Mouse (Mus musculus) neural tube, embryonic 12.5 days (tissue): ENCODE data around the gene Chn2. TPM values are rescaled to one million over a fixed set of nuclear protein-coding genes. Genes with fewer than 3 reads are reported as not detected.

Source experiments
- ATAC-seq: fragments of 200-750 bp; cut with Nextera tagmentation; 2 replicates; pipeline ENCODE4 v1.8.0; 2017; ENCODE audit warnings: low read depth, mild to moderate bottlenecking, moderate TSS enrichment, moderate library complexity; ENCODE audit not compliant: low FRiP score
- H3K27ac ChIP-seq: fragments of 300-500 bp; sonication (generic); 2 replicates; pipeline ENCODE4 v1.5.1; 2016
- H3K27me3 ChIP-seq: fragments of 300-500 bp; sonication (generic); replicated peaks from 2 replicates; pipeline ENCODE4 v1.6.1; 2016; ENCODE audit warnings: mild to moderate bottlenecking
- H3K36me3 ChIP-seq: fragments of 300-500 bp; sonication (generic); 2 replicates; pipeline ENCODE4 v1.6.1; 2016; ENCODE audit warnings: mild to moderate bottlenecking
- H3K4me1 ChIP-seq: fragments of 300-500 bp; sonication (generic); 2 replicates; pipeline ENCODE4 v1.6.1; 2016
- H3K4me2 ChIP-seq: fragments of 300-500 bp; sonication (generic); replicated peaks from 2 replicates; pipeline ENCODE4 v1.6.1; 2016; ENCODE audit warnings: mild to moderate bottlenecking
- H3K4me3 ChIP-seq: fragments of 300-500 bp; sonication (generic); 2 replicates; pipeline ENCODE4 v1.5.1; 2016
- H3K9ac ChIP-seq: fragments of 300-500 bp; sonication (generic); 2 replicates; pipeline ENCODE4 v1.6.1; 2016; ENCODE audit warnings: mild to moderate bottlenecking
- H3K9me3 ChIP-seq: fragments of 300-500 bp; sonication (generic); 2 replicates; pipeline ENCODE4 v1.6.1; 2016; ENCODE audit warnings: mild to moderate bottlenecking
- WGBS: fragments of 180-500 bp; shearing (Covaris S2); methylation state at CpG from one replicate; pipeline ENCODE4 v1.1.7; 2016; 5-methylcytosine and 5-hydroxymethylcytosine counted together
- polyA plus RNA-seq: library from polyadenylated mRNA; unstranded; fragments of >200 nt; fragmentation: Nextera tagmentation; extraction: Ambion mirVana; gene quantifications from 2 replicates; pipeline ENCODE4 v1.2.1, GENCODE M21; 2016

Gene Chn2
- polyA plus RNA-seq, 1 experiment from 2014 or later = 24.3 TPM

DNA sequence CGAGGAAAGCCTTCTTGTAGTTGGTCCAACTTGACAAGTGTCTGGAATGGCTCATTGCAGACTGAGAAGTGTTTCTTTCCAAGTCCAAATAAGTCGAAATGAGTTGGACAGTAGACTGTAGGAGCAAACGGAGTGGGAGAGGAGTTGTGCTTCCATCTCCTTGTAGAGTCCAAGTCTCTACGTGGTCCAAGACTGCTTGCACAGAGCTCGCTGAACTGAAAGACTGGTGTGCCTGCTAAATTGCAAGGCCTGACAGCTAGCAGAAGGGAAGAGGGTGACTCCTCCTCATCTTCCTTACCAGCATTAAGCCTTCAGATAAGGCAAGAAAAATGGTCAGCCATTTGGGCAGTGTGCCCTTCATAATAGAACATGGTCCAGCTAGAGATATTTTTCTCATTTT lies 111.5 kb downstream of the Chn2 start:
- no peak overlapping the region for H3K27ac ChIP-seq
- ATAC-seq = no peak
- peaks cover 9% of the 10 kb centered on the region; the same call in 1 of the 2 replicates for H3K4me1 ChIP-seq
- no peak overlapping the region for H3K4me3 ChIP-seq
- WGBS = 75% methylated on average over 5 of the region's 5 CpGs
- no peaks in the 10 kb centered on the region for H3K36me3 ChIP-seq
- H3K9me3 ChIP-seq = no peaks in the 10 kb centered on the region
- no peak overlapping the region for H3K4me2 ChIP-seq
- H3K27me3 ChIP-seq = no peaks in the 10 kb centered on the region
- H3K9ac ChIP-seq = no peak overlapping the region

DNA sequence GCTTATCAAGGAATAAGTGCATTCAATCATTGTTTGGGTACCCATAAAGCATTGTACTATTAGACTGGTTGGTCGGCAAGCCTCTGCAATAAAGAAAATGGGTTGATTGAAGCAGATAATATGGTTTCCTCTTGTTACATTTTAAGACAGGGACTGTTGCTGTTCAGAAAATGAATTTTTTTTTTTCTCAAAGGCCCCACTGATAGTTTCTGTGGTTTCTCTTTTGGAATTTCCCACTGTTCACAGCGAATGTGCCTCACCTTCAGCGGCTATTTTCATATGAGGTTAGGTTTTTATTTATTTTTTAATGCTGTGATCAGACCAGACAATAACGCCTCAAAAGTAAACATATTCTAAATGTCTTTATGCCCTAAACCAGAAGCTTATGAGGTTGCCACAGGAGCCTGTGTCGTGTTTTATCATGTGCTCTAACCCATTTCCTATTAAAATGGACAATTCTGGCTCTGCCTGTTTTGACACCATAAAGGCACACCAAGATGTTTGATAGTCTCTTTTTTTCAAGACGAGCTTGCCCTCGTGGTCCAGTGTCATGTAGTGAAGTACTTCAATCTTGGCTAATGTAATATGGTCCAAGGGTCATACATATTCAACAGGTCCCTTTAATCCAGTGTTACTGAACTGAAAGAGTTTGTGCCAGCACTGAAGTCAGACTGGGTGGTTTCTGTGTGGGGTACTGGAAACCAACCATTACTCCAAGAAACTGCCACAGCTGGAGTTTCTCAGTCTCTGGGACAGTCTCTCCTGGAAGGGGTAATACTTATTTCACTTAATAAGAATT lies 112.3 kb downstream of the Chn2 start:
- Histone ChIP-seq H3K4me3 (no peak overlapping the region), H3K9ac (no peak overlapping the region), H3K9me3 (no peaks in the 10 kb centered on the region), H3K36me3 (no peaks in the 10 kb centered on the region), H3K27ac (no peak overlapping the region), H3K4me1 (peaks cover 9% of the 10 kb centered on the region; the same call in 1 of the 2 replicates), H3K4me2 (no peak overlapping the region), H3K27me3 (no peaks in the 10 kb centered on the region)
- WGBS = 68% methylated on average over 7 of the region's 7 CpGs
- ATAC-seq = no peak

GRCm38 (mm10) chr6:54157097-54157496 lies 117.7 kb downstream of the Chn2 start:
- Histone ChIP-seq H3K4me2 (no peak overlapping the region), H3K4me3 (no peak overlapping the region), H3K36me3 (no peaks in the 10 kb centered on the region), H3K27ac (no peak overlapping the region), H3K4me1 (peaks cover 4% of the 10 kb centered on the region; the same call in 1 of the 2 replicates), H3K9ac (no peak overlapping the region), H3K27me3 (no peaks in the 10 kb centered on the region), H3K9me3 (no peaks in the 10 kb centered on the region)
- no peak for ATAC-seq
- 94% methylated on average over 2 of the region's 2 CpGs for WGBS

DNA sequence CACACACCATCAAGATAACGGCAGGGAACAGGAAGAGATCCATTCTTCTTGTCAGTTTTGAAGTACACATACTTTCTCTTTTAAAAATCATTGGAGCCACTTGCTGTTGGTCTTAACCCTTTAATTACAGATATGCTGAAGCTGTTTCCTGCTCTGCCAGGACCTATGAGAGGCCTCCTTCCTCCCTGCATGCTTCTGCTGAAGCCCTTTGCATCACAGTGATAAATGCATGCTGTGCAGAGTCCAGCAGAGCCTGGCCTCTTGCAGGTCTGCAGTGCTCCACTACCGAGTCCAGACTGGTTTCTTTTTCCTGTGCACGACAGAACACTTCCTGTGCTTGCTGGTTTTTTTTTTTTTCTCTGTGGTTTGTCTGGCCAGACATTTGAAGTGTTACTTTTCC lies 119.0 kb downstream of the Chn2 start:
- 55% methylated on average over 3 of the region's 3 CpGs for whole genome bisulfite sequencing
- no peak overlapping the region for H3K4me2 ChIP-seq
- H3K27ac ChIP-seq = no peak overlapping the region
- no peaks in the 10 kb centered on the region for H3K36me3 ChIP-seq
- ATAC-seq = no peak
- H3K9ac ChIP-seq = no peak overlapping the region
- no peaks in the 10 kb centered on the region for H3K27me3 ChIP-seq
- peaks cover 4% of the 10 kb centered on the region; the same call in 1 of the 2 replicates for H3K4me1 ChIP-seq
- no peak overlapping the region for H3K4me3 ChIP-seq
- H3K9me3 ChIP-seq = no peaks in the 10 kb centered on the region

GRCm38 (mm10) chr6:54160677-54161076 lies 121.3 kb downstream of the Chn2 start:
- H3K27ac ChIP-seq = no peak overlapping the region
- H3K36me3 ChIP-seq = no peaks in the 10 kb centered on the region
- 92% methylated on average over 3 of the region's 3 CpGs for WGBS
- no peaks in the 10 kb centered on the region for H3K27me3 ChIP-seq
- no peak for ATAC-seq
- H3K9me3 ChIP-seq = no peaks in the 10 kb centered on the region
- no peak overlapping the region for H3K4me2 ChIP-seq
- H3K4me3 ChIP-seq = no peak overlapping the region
- H3K4me1 ChIP-seq = no peaks in the 10 kb centered on the region
- H3K9ac ChIP-seq = no peak overlapping the region

- H3K27me3 ChIP-seq = no peaks in the 10 kb centered on the region
- no peaks in the 10 kb centered on the region for H3K4me1 ChIP-seq
- no peak for ATAC-seq
- no peaks in the 10 kb centered on the region for H3K36me3 ChIP-seq
- H3K9me3 ChIP-seq = no peaks in the 10 kb centered on the region
- H3K4me3 ChIP-seq = no peak overlapping the region
- 60% methylated on average over 3 of the region's 3 CpGs for WGBS
- no peak overlapping the region for H3K9ac ChIP-seq
- no peak overlapping the region for H3K4me2 ChIP-seq
- H3K27ac ChIP-seq = no peak overlapping the region
Measured at GRCm38 (mm10) chr6:54161246-54161645, 121.9 kb downstream of the Chn2 start.

DNA sequence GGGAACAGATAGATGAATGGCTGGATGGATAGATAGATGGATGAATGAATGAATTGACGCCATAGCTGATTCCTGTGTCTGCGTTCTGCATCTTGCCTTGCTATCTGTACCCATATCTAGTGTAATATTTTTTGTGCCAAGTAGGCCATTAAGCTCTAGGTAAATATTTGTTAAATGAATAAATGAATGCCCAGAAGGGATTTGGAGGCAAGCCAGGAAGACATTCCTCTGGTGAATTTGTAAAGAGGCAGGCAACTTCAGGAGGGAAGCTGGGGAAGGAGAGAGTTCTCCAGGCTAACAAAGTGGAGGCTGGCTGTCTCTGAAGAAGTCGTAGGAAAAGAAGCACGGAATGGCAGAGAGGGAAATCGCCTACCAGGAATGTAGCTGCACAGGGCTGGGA lies 123.0 kb downstream of the Chn2 start:
- H3K9ac ChIP-seq = no peak overlapping the region
- no peaks in the 10 kb centered on the region for H3K9me3 ChIP-seq
- no peak overlapping the region for H3K4me3 ChIP-seq
- WGBS = 86% methylated on average over 5 of the region's 5 CpGs
- no peaks in the 10 kb centered on the region for H3K27me3 ChIP-seq
- H3K36me3 ChIP-seq = no peaks in the 10 kb centered on the region
- no peak overlapping the region for H3K4me2 ChIP-seq
- no peak overlapping the region for H3K27ac ChIP-seq
- no peaks in the 10 kb centered on the region for H3K4me1 ChIP-seq
- no peak for ATAC-seq

GRCm38 (mm10) chr6:54162786-54163185 lies 123.4 kb downstream of the Chn2 start:
- Histone ChIP-seq H3K4me1 (no peaks in the 10 kb centered on the region), H3K9ac (no peak overlapping the region), H3K4me2 (no peak overlapping the region), H3K27ac (no peak overlapping the region), H3K27me3 (no peaks in the 10 kb centered on the region), H3K9me3 (no peaks in the 10 kb centered on the region), H3K36me3 (no peaks in the 10 kb centered on the region), H3K4me3 (no peak overlapping the region)
- ATAC-seq = no peak
- 80% methylated on average over 9 of the region's 9 CpGs for WGBS

DNA sequence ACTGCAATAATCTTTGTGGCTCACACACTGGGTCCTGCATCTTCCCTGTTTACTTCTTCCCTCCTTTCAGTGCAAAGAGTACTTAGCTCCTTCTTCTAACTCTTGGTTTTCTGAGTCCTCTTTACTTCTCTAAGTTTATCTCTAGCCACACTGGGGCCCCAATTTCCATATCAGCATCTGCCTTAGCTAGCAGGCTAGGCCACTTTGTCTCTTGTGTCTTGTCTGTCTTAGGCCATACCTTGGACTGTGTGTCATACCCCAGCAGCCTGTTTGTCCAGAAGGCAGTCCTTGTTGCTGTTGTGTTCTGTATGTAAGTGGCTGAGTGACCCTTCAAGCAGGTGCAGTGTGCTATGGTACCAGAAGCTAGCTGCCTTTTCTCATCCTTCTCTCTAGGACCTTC lies 124.3 kb downstream of the Chn2 start:
- H3K4me3 ChIP-seq = no peak overlapping the region
- no peak for ATAC-seq
- H3K27me3 ChIP-seq = no peaks in the 10 kb centered on the region
- H3K36me3 ChIP-seq = no peaks in the 10 kb centered on the region
- no peak overlapping the region for H3K27ac ChIP-seq
- H3K9me3 ChIP-seq = no peaks in the 10 kb centered on the region
- no peaks in the 10 kb centered on the region for H3K4me1 ChIP-seq
- no peak overlapping the region for H3K4me2 ChIP-seq
- no peak overlapping the region for H3K9ac ChIP-seq

DNA sequence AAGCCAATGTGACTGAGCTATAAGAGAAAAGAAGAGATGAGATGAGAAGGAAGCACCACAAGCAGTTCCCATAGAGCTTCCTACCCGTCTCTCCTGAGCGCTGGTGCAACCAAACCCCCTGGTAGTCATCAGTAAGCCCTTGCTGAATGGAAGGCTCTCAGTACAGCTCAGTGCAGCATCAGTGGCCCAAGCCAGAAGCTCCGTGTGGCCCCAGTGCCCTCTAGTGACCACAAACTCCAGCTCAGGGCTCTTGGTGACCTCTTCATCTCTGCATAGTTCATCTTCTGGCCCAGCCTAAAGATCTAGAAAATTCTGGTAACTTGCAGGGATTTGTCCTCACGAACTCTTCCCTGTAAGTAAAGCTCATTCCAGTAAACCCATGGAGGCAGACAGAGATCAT lies 125.4 kb downstream of the Chn2 start:
- no peak overlapping the region for H3K9ac ChIP-seq
- no peak overlapping the region for H3K4me3 ChIP-seq
- H3K27ac ChIP-seq = no peak overlapping the region
- 44% methylated on average over 4 of the region's 4 CpGs for WGBS
- H3K4me1 ChIP-seq = no peaks in the 10 kb centered on the region
- ATAC-seq = no peak
- no peaks in the 10 kb centered on the region for H3K36me3 ChIP-seq
- H3K27me3 ChIP-seq = no peaks in the 10 kb centered on the region
- no peak overlapping the region for H3K4me2 ChIP-seq
- H3K9me3 ChIP-seq = no peaks in the 10 kb centered on the region

GRCm38 (mm10) chr6:54165246-54165645 lies 125.9 kb downstream of the Chn2 start:
- Histone ChIP-seq H3K9ac (no peak overlapping the region), H3K4me1 (0 out of 2 replicates have a peak, but pooled peaks cover under 1% of the 10 kb centered on the region), H3K27ac (no peak overlapping the region), H3K9me3 (no peaks in the 10 kb centered on the region), H3K4me2 (no peak overlapping the region), H3K27me3 (no peaks in the 10 kb centered on the region), H3K36me3 (no peaks in the 10 kb centered on the region), H3K4me3 (no peak overlapping the region)
- WGBS = 82% methylated on average over 7 of the region's 7 CpGs
- no peak for ATAC-seq

DNA sequence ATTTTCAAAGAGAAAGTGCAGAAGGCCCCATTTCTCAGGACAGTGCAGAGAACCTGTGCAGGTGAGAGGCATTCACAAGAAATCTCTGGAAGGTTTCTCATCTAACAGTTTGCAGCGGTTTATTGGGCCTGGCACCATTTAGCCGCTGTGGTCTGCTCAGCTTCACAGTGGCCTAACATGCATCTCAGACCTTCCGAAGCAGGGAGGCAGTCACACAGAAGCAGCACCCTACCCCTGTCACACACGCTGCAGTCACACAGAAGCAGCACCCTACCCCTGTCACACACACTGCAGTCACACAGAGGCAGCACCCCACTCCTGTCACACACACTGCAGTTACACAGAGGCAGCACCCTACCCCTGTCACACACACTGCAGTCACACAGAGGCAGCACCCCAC lies 126.5 kb downstream of the Chn2 start:
- no peak overlapping the region for H3K4me2 ChIP-seq
- no peak for ATAC-seq
- WGBS = 81% methylated on average over 4 of the region's 4 CpGs
- H3K9me3 ChIP-seq = no peaks in the 10 kb centered on the region
- no peak overlapping the region for H3K27ac ChIP-seq
- H3K36me3 ChIP-seq = no peaks in the 10 kb centered on the region
- H3K9ac ChIP-seq = no peak overlapping the region
- H3K4me1 ChIP-seq = 0 out of 2 replicates have a peak, but pooled peaks cover 5% of the 10 kb centered on the region
- no peak overlapping the region for H3K4me3 ChIP-seq
- H3K27me3 ChIP-seq = no peaks in the 10 kb centered on the region

- no peaks in the 10 kb centered on the region for H3K9me3 ChIP-seq
- no peak overlapping the region for H3K4me3 ChIP-seq
- no peaks in the 10 kb centered on the region for H3K36me3 ChIP-seq
- WGBS = 62% methylated on average over 7 of the region's 7 CpGs
- 0 out of 2 replicates have a peak, but pooled peaks cover 5% of the 10 kb centered on the region for H3K4me1 ChIP-seq
- no peak overlapping the region for H3K9ac ChIP-seq
- ATAC-seq = no peak
- H3K4me2 ChIP-seq = no peak overlapping the region
- no peak overlapping the region for H3K27ac ChIP-seq
- no peaks in the 10 kb centered on the region for H3K27me3 ChIP-seq
Measured at GRCm38 (mm10) chr6:54166991-54167546, 127.7 kb downstream of the Chn2 start.
